Mouse (Mus musculus) cortical plate, adult 2 months (tissue): Measurements from ENCODE around the gene Lmx1a.

Source experiments
- CTCF ChIP-seq: fragments of 200-500 bp; IDR thresholded peaks from 2 replicates; pipeline ENCODE4 v1.5.1; 2011; ENCODE audit warnings: mild to moderate bottlenecking, control low read depth, low read length; ENCODE audit not compliant: insufficient read depth; ENCODE audit errors: extremely low read depth
- POLR2A ChIP-seq: fragments of 200-500 bp; IDR thresholded peaks from 2 replicates; pipeline ENCODE4 v1.6.1; 2011; ENCODE audit warnings: mild to moderate bottlenecking, low read length, control low read depth; ENCODE audit not compliant: insufficient read depth; ENCODE audit errors: extremely low read depth

DNA sequence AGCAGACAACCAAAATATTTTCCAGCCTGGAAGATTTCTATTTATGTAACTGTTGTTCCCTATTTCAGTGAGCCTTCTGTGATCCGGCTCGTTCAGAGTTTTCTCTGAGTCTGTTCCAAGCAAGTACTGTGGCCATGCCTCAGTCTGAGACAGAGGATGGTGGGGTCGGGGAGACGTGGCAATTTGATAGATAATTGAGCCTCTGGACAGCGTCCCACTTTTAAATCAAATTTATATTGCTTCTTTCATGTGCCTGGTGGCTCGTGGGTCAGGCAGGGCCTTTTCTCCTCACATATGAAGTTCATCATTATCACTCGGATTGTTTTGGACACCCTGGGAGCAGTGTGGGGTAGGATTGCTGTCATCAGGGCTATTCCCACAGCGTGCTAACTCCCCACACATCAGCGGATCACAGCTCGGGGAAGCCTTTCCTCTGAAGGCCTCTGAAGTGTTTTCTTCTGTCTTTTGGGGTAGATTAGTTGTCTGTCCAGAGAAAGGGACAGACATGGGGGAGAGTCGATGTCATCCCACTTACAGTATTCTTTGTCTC is 6.9 kb downstream of the Lmx1a start:
- TF ChIP-seq POLR2A: no peak
- no peak for TF ChIP-seq CTCF
